Mouse (Mus musculus) ES-E14 (cell line): Measurements from ENCODE around the gene Vsig4. TPM values are rescaled to one million over a fixed set of nuclear protein-coding genes. Genes with fewer than 3 reads are reported as not detected.
A peak's percentile ranks its signal among the peaks of the same experiment; 100 is the strongest.

ENCODE experiments used
- DNase-seq: peaks from one replicate; pipeline ENCODE4 v3.0.0-alpha.2; 2013; ENCODE audit warnings: low read depth, low spot score
- H3K27ac ChIP-seq: 2 replicates; pipeline ENCODE4 v1.5.1; 2012; ENCODE audit warnings: low read depth, mild to moderate bottlenecking, low read length, moderate library complexity, mixed read lengths; ENCODE audit not compliant: poor library complexity, insufficient read depth, severe bottlenecking
- H3K36me3 ChIP-seq: 2 replicates; pipeline ENCODE4 v1.6.1; 2012; ENCODE audit warnings: mild to moderate bottlenecking, low read length, moderate library complexity, mixed read lengths; ENCODE audit not compliant: control insufficient read depth, poor library complexity, insufficient read depth, severe bottlenecking
- H3K4me1 ChIP-seq, 2 experiments: fragments of 150-350 bp in 1 of 2; sonication (generic) in 1 of 2; 2 replicates each; pipeline ENCODE4 v1.6.1; 2012; ENCODE audit warnings: low read length in 2 of 2, mild to moderate bottlenecking in 1 of 2, mixed read lengths in 1 of 2; ENCODE audit not compliant: control insufficient read depth in 2 of 2, insufficient read depth in 2 of 2, poor library complexity in 1 of 2
- H3K4me3 ChIP-seq, 2 experiments: fragments of 150-350 bp in 1 of 2; sonication (generic) in 1 of 2; 2 replicates each; pipeline ENCODE4 v1.5.1; 2012; ENCODE audit warnings: low read length in 2 of 2, low read depth in 1 of 2, mild to moderate bottlenecking in 1 of 2, mixed read lengths in 1 of 2; ENCODE audit not compliant: insufficient read depth in 1 of 2, poor library complexity in 1 of 2, severe bottlenecking in 1 of 2
- H3K9ac ChIP-seq: 2 replicates; pipeline ENCODE4 v1.6.1; 2012; ENCODE audit warnings: low read depth, mild to moderate bottlenecking, low read length, mixed read lengths; ENCODE audit not compliant: poor library complexity, insufficient read depth, severe bottlenecking
- H3K9me3 ChIP-seq: fragments of 150-350 bp; sonication (generic); 2 replicates; pipeline ENCODE4 v1.6.1; 2012; ENCODE audit warnings: low read depth, mild to moderate bottlenecking, low read length; ENCODE audit not compliant: control insufficient read depth, insufficient read depth
- CHD2 ChIP-seq: IDR thresholded peaks from 2 replicates; pipeline ENCODE4 v1.6.1; 2014; ENCODE audit warnings: mild to moderate bottlenecking, low read depth, low read length, inconsistent platforms
- HCFC1 ChIP-seq: IDR thresholded peaks from 2 replicates; pipeline ENCODE4 v1.6.1; 2012; ENCODE audit warnings: low read length, inconsistent platforms, borderline replicate concordance; ENCODE audit not compliant: insufficient read depth
- MAFK ChIP-seq: IDR thresholded peaks from 2 replicates; pipeline ENCODE4 v1.6.1; 2014; ENCODE audit warnings: mild to moderate bottlenecking, low read depth, low read length, inconsistent platforms; ENCODE audit not compliant: insufficient read depth
- ZC3H11A ChIP-seq: IDR thresholded peaks from 2 replicates; pipeline ENCODE4 v1.6.1; 2012; ENCODE audit warnings: low read depth, mild to moderate bottlenecking, inconsistent platforms, low read length, borderline replicate concordance
- ZNF384 ChIP-seq: IDR thresholded peaks from 2 replicates; pipeline ENCODE4 v1.6.1; 2012; ENCODE audit warnings: low read depth, low read length, inconsistent platforms
- in situ Hi-C, 2 experiments: fragments of 600-800 bp; cut with MboI; formaldehyde crosslinking; loops; one replicate each; pipeline ENCODE4 v1.15.1; 2025; ENCODE audit warnings: low sequenced_read_pairs in 2 of 2, inconsistent platforms in 1 of 2; ENCODE audit not compliant: unreplicated experiment in 2 of 2
- total RNA-seq: library from RNA; depleted of rRNA; stranded (reverse); fragments of 300-350 nt; gene quantifications from 2 replicates; pipeline ENCODE4 v1.2.3, GENCODE M21; 2012; rRNA removed

Gene Vsig4
- not detected in 2 replicates for total RNA-seq

DNA sequence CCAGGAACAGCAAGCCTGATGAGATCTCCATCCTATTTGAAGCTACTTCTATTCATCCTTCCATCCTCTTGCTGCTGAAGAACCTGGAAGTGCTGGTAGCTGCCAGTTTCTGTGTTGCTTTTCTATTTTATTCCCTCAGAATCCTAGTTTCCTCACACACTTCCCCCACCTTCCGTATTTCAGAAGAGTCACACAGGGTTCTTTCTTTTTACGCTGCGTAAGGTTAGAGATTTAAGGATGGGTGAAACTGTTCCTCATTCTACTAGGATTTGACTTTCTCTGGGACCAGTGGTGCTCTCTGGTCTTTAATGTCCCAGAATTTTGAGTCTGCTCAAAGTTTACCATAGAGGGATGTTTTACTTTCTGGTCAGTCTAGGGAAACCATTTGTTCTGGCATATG, at the start of gene Vsig4:
Gene Vsig4, minus strand, starts transcription at position 101 of the 400 bp plus-strand sequence.
- in situ Hi-C loops, result no loop called here
- H3K36me3 ChIP-seq, result no peaks in the 10 kb centered on the region

DNA sequence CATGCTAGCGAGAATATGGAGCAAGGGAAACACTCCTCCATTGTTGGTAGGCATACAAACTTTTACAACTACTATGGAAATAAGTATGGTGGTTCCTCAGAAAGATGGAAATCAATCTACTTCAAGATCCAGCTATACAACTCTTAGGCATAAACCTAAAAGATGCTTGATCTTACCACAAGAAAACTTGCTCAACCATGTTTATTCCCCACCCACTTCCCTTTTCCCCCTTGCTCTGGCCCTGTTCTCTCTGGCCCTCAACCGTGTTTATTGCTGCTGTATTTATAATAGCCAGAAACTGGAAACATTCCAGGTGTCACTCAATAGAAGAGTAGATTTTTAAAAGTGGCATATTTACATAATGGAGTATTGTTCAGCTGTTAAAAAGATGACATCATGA, 45.9 kb upstream of the Vsig4 start:
- no peaks in the 10 kb centered on the region for H3K4me1 ChIP-seq
- H3K9me3 ChIP-seq, result no peaks in the 10 kb centered on the region
- TF ChIP-seq MAFK (no peak), HCFC1 (no peak), ZC3H11A (no peak), ZNF384 (no peak), CHD2 (no peak)
- H3K27ac ChIP-seq, result no peak overlapping the region
- no peak for DNase-seq
- no peak overlapping the region for H3K9ac ChIP-seq
- H3K4me3 ChIP-seq, result no peak overlapping the region
- H3K36me3 ChIP-seq, result no peaks in the 10 kb centered on the region
- in situ Hi-C loops, result loop anchor here in 1 of 2 experiments (25.0 kb wide), 1 partner anchor 327 kb away; no protein-coding TSS in a partner anchor

More for the DNA sequence above, at the start of gene Vsig4:
- no peak for DNase-seq
- Histone ChIP-seq H3K9ac (no peak within 1 kb of the TSS), H3K4me1 (no peaks in the 10 kb centered on the region), H3K27ac (no peak within 1 kb of the TSS), H3K9me3 (no peaks in the 10 kb centered on the region), H3K4me3 (no peak within 1 kb of the TSS)
- TF ChIP-seq HCFC1 (no peak), ZC3H11A (no peak), MAFK (no peak), ZNF384 (no peak), CHD2 (no peak)

DNA sequence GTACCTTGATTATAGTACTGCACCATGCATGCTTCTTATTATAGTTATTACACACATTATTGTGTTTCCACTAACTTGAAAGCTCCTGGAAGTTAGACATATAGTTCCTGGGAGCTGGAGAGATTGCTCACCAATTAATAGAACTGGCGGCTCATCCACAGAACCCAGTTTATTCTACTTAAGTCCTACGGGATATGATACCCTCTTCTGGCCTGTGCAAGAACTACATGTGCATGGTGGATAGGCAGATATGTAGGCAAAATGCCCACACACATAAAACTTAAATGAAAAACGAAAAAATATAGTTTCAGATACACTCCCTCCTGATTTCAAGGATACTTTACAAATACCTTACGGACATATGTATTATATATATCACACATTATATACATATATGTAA, 36.5 kb upstream of the Vsig4 start:
- Histone ChIP-seq H3K4me1 (no peaks in the 10 kb centered on the region), H3K4me3 (no peak overlapping the region), H3K9me3 (no peaks in the 10 kb centered on the region), H3K27ac (no peak overlapping the region), H3K9ac (no peak overlapping the region), H3K36me3 (no peaks in the 10 kb centered on the region)
- TF ChIP-seq ZNF384 (no peak), HCFC1 (no peak), ZC3H11A (no peak), MAFK (no peak), CHD2 (no peak)
- peak; percentile 1 for DNase-seq
- in situ Hi-C loops, result loop anchor here in 1 of 2 experiments (25.0 kb wide), 1 partner anchor 317 kb away; no protein-coding TSS in a partner anchor

DNA sequence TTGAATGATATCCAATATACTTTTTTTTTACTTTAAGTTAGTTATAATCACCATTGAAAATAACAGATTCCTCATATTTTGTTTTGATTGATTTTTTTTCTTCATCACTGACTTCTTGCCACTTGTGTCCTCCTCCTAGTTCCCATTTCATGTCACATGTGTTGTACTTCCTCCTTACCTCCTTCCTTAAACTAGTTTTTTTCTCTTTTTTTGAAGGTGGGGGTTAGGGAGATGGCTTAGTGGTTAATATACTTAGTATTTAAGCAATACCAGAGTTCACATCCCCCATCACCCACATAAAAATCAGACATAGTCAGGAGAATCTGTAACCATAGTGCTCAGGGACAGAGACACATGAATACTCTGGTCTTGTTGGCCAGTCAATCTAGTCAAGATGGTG, 36.7 kb downstream of the Vsig4 start:
- Histone ChIP-seq H3K36me3 (no peaks in the 10 kb centered on the region), H3K27ac (no peak overlapping the region), H3K9ac (no peak overlapping the region), H3K4me3 (no peak overlapping the region), H3K4me1 (no peaks in the 10 kb centered on the region), H3K9me3 (no peaks in the 10 kb centered on the region)
- TF ChIP-seq CHD2 (no peak), ZC3H11A (no peak), ZNF384 (no peak), HCFC1 (no peak), MAFK (no peak)
- DNase-seq, result no peak
- in situ Hi-C loops, result no loop called here

DNA sequence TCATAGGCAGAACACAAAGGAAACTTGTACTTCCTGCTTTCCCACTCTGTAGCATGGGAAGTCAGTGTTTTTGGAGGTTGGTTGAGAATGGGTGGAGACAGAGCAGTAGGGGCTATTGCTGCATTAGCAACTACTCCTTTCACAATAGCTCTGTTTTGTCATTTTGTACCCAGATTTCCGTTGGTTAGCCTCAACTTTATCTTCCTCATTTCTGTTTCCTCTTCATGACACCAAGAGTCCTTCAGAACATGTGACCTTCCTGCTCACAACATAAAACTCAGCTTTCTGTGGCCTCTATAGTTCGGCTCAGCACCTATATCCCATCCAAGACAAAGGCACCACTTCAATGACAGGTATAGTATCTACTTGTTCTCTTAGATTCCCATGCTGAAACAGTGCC, 53.6 kb downstream of the Vsig4 start:
- in situ Hi-C loops, result no loop called here
- Histone ChIP-seq H3K9ac (no peak overlapping the region), H3K36me3 (no peaks in the 10 kb centered on the region), H3K4me1 (no peaks in the 10 kb centered on the region), H3K9me3 (no peaks in the 10 kb centered on the region), H3K4me3 (no peak overlapping the region), H3K27ac (no peak overlapping the region)
- no peak for DNase-seq
- TF ChIP-seq HCFC1, result no peak
- TF ChIP-seq MAFK, result no peak
- no peak for TF ChIP-seq CHD2
- no peak for TF ChIP-seq ZNF384
- no peak for TF ChIP-seq ZC3H11A
